Mouse (Mus musculus) heart, postnatal 0 days (tissue): ENCODE results near the gene Klf2. TPM values are rescaled to one million over a fixed set of nuclear protein-coding genes. Genes with fewer than 3 reads are reported as not detected.

Experiments used
- ATAC-seq: fragments of 200-750 bp; cut with Nextera tagmentation; 2 replicates; pipeline ENCODE4 v1.8.0; 2017; ENCODE audit warnings: low read depth, moderate number of reproducible peaks, moderate library complexity; ENCODE audit not compliant: insufficient read depth
- DNase-seq: peaks from one replicate; pipeline ENCODE4 v3.0.0-alpha.2; 2016; ENCODE audit warnings: low spot score
- H3K27ac ChIP-seq: fragments of 300-500 bp; sonication (generic); 2 replicates; pipeline ENCODE4 v1.5.1; 2014; ENCODE audit warnings: low read depth, mild to moderate bottlenecking
- H3K27me3 ChIP-seq: fragments of 300-500 bp; sonication (generic); 2 replicates; pipeline ENCODE4 v1.6.1; 2014; ENCODE audit warnings: low read length, mixed read lengths; ENCODE audit not compliant: control insufficient read depth, insufficient read depth
- H3K36me3 ChIP-seq: fragments of 300-500 bp; sonication (generic); replicated peaks from 2 replicates; pipeline ENCODE4 v1.6.1; 2014; ENCODE audit warnings: low read length, mixed read lengths; ENCODE audit not compliant: control insufficient read depth, insufficient read depth
- H3K4me1 ChIP-seq: fragments of 300-500 bp; sonication (generic); 2 replicates; pipeline ENCODE4 v1.6.1; 2014; ENCODE audit warnings: antibody characterized with exemption; ENCODE audit not compliant: control insufficient read depth, insufficient read depth
- H3K4me2 ChIP-seq: fragments of 300-500 bp; sonication (generic); 2 replicates; pipeline ENCODE4 v1.6.1; 2014; ENCODE audit warnings: low read depth, mild to moderate bottlenecking, low read length, moderate library complexity
- H3K4me3 ChIP-seq: fragments of 300-500 bp; sonication (generic); 2 replicates; pipeline ENCODE4 v1.5.1; 2014; ENCODE audit warnings: low read depth, low read length
- H3K9ac ChIP-seq: fragments of 300-500 bp; sonication (generic); replicated peaks from 2 replicates; pipeline ENCODE4 v1.6.1; 2014; ENCODE audit warnings: low read depth, low read length, mixed read lengths
- H3K9me3 ChIP-seq: fragments of 300-500 bp; sonication (generic); replicated peaks from 2 replicates; pipeline ENCODE4 v1.6.1; 2016; ENCODE audit warnings: low read length; ENCODE audit not compliant: control insufficient read depth
- CTCF ChIP-seq: IDR thresholded peaks from 2 replicates; pipeline ENCODE4 v1.5.1; 2016; ENCODE audit warnings: antibody characterized with exemption, control low read depth, low read depth
- EP300 ChIP-seq: IDR thresholded peaks from 2 replicates; pipeline ENCODE4 v1.6.1; 2016; ENCODE audit warnings: antibody characterized with exemption, low read depth
- WGBS: fragments of 180-500 bp; shearing (Covaris S2); extraction: QIAGEN DNeasy Blood & Tissue Kit; methylation state at CpG from one replicate; pipeline ENCODE4 v1.1.7; 2014; 5-methylcytosine and 5-hydroxymethylcytosine counted together
- polyA plus RNA-seq: library from polyadenylated mRNA; unstranded; fragments of >200 nt; fragmentation: Nextera tagmentation; extraction: Ambion mirVana; gene quantifications from 2 replicates; pipeline ENCODE4 v1.2.1, GENCODE M21; 2015
- total RNA-seq: library from RNA; depleted of rRNA; stranded (reverse); fragments of >200 nt; gene quantifications from 2 replicates; pipeline ENCODE4 v1.2.3, GENCODE M21; 2014; ENCODE audit warnings: low replicate concordance

Gene Klf2
- total and polyA plus RNA-seq, 2 experiments from 2014 or later, result 17.7 to 32.9 TPM

GRCm38 (mm10) chr8:72329116-72329515 lies 10.3 kb downstream of the Klf2 start:
- Histone ChIP-seq H3K9ac (no peak overlapping the region), H3K4me1 (peaks cover 12% of the 10 kb centered on the region), H3K36me3 (no peaks in the 10 kb centered on the region), H3K27me3 (no peaks in the 10 kb centered on the region), H3K9me3 (no peaks in the 10 kb centered on the region), H3K27ac (no peak overlapping the region), H3K4me2 (no peak overlapping the region), H3K4me3 (no peak overlapping the region)
- TF ChIP-seq EP300, result no peak
- no peak for TF ChIP-seq CTCF
- WGBS, result 86% methylated on average over 3 of the region's 3 CpGs
- ATAC-seq, result no peak
- DNase-seq, result no peak

DNA sequence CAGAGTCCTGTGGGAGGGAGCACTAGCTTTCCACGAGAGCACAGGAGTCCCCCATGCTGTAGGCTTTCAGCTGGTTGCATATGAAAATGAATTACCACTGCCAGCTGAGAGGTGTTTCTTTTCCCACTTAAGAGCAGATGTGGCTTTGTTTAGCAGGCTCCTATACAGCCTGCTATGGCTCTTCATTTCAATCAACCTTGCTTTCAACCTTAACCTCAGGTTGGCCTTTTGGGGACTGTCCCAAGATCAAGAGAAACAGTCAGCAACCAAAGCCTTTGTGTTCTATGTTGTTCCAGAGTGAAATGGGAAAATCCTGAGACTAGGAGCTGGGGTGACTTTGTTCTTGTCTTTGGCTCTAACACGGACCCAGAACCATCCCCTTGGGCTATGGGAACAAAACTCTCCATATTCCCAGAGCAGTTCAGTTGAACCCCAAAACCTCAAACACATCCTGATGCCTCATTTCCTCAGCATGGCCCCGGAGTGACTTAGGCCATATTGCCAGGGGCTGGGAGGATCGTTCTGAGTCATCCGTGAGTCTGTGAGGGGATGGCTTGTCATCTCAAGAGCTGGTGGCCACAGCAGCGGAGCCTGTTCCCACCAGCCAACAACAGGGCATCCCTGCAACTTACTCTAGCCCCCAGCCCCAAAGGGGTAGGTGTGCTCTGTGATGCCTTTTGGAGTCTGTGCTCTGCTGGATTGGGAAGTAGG lies 12.1 kb downstream of the Klf2 start:
- WGBS, result 71% methylated on average over 6 of the region's 6 CpGs
- TF ChIP-seq CTCF, result no peak
- no peak for TF ChIP-seq EP300
- H3K9me3 ChIP-seq, result no peaks in the 10 kb centered on the region
- 0 out of 2 replicates have a peak, but pooled peaks cover 9% of the 10 kb centered on the region for H3K36me3 ChIP-seq
- H3K4me3 ChIP-seq, result no peak overlapping the region
- no peak overlapping the region for H3K9ac ChIP-seq
- H3K27me3 ChIP-seq, result no peaks in the 10 kb centered on the region
- H3K27ac ChIP-seq, result peak overlapping the region; percentile 83
- no peak for DNase-seq
- peaks cover 12% of the 10 kb centered on the region for H3K4me1 ChIP-seq
- no peak overlapping the region for H3K4me2 ChIP-seq
- ATAC-seq, result no peak

GRCm38 (mm10) chr8:72331631-72332030 lies 12.8 kb downstream of the Klf2 start:
- no peak for TF ChIP-seq EP300
- no peak for TF ChIP-seq CTCF
- ATAC-seq (peak; percentile 80), DNase-seq (peak; percentile 45)
- H3K36me3 ChIP-seq, result 0 out of 2 replicates have a peak, but pooled peaks cover 13% of the 10 kb centered on the region
- H3K4me3 ChIP-seq, result no peak overlapping the region
- peak overlapping the region; percentile 83 for H3K27ac ChIP-seq
- 44% methylated on average over 4 of the region's 4 CpGs for WGBS
- H3K9me3 ChIP-seq, result no peaks in the 10 kb centered on the region
- H3K4me2 ChIP-seq, result no peak overlapping the region
- H3K4me1 ChIP-seq, result peaks cover 12% of the 10 kb centered on the region
- H3K27me3 ChIP-seq, result no peaks in the 10 kb centered on the region
- no peak overlapping the region for H3K9ac ChIP-seq

- no peaks in the 10 kb centered on the region for H3K27me3 ChIP-seq
- WGBS, result 49% methylated on average over 3 of the region's 3 CpGs
Measured at GRCm38 (mm10) chr8:72333429-72334143, 14.8 kb downstream of the Klf2 start.

DNA sequence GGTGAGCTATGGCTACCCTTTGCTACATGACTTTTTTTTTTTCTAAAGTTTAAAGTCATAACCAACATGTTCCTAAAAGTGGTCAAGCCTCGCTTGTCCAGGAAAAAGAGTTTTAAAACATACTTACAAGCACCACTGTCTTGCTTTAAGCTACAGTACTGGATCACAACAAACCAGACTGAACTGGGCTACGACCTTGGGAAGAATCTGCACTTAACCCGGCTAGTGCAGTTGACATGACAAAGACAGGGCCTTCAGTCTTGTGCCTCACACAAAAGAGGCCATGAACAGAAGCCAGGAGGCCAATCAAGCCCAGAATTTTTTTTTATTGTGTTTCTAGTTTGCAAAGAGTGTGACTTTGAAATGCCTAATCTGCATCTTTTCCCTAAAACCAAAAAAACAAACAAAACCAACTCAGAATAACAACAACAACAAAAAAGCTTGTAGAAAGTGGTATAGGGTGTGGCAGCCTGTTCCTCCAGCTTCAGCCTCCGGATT lies 15.4 kb downstream of the Klf2 start:
- Histone ChIP-seq H3K4me1 (peaks cover 12% of the 10 kb centered on the region), H3K9ac (no peak overlapping the region), H3K4me2 (no peak overlapping the region), H3K36me3 (peaks cover 31% of the 10 kb centered on the region), H3K27me3 (no peaks in the 10 kb centered on the region), H3K27ac (no peak overlapping the region), H3K4me3 (no peak overlapping the region), H3K9me3 (no peaks in the 10 kb centered on the region)
- 75% methylated on average over 4 of the region's 4 CpGs for WGBS
- no peak for DNase-seq
- ATAC-seq, result no peak
- TF ChIP-seq CTCF (no peak), EP300 (no peak)

More at GRCm38 (mm10) chr8:72333429-72334143, 14.8 kb downstream of the Klf2 start:
- no peak for DNase-seq
- TF ChIP-seq EP300, result no peak
- no peak for TF ChIP-seq CTCF
- Histone ChIP-seq H3K9me3 (no peaks in the 10 kb centered on the region), H3K27ac (no peak overlapping the region), H3K4me1 (peaks cover 12% of the 10 kb centered on the region), H3K4me3 (no peak overlapping the region), H3K9ac (no peak overlapping the region), H3K36me3 (peaks cover 25% of the 10 kb centered on the region), H3K4me2 (no peak overlapping the region)
- no peak for ATAC-seq
